Mouse (Mus musculus) lung, postnatal 0 days (tissue): ENCODE measurements around the gene Csf1.

Source experiments
- CTCF ChIP-seq: IDR thresholded peaks from 2 replicates; pipeline ENCODE4 v1.5.1; 2016; ENCODE audit warnings: antibody characterized with exemption, mild to moderate bottlenecking
- EP300 ChIP-seq: IDR thresholded peaks from 2 replicates; pipeline ENCODE4 v1.6.1; 2016; ENCODE audit warnings: antibody characterized with exemption, mild to moderate bottlenecking, control low read depth

- TF ChIP-seq CTCF (no peak), EP300 (no peak)
These were observed 56.4 kb downstream of the Csf1 start for GRCm38 (mm10) chr3:107703675-107704370.
